Mouse (Mus musculus): Measurements from ENCODE around the gene Slc9b2. TPM values are rescaled to one million over a fixed set of nuclear protein-coding genes. Genes with fewer than 3 reads are reported as not detected.

Slc9b2 gene
- polyA plus RNA-seq, 1 experiment from 2014 or later: 2.8 TPM

GRCm38 (mm10) chr3:135377445-135377844, 69.9 kb downstream of the Slc9b2 start:
- H3K9me3 ChIP-seq (replicated peaks): no peaks in the 10 kb centered on the region
- no peak overlapping the region for H3K27ac ChIP-seq (replicated peaks)
- no peaks in the 10 kb centered on the region for H3K4me1 ChIP-seq
- WGBS: 82% methylated on average over 10 of the region's 10 CpGs
- H3K4me3 ChIP-seq: no peak overlapping the region
- H3K36me3 ChIP-seq: no peaks in the 10 kb centered on the region
- DNase-seq (ENCODE audit: low spot score): no peak
- H3K27me3 ChIP-seq (ENCODE audit: low read depth, poor library complexity, severe bottlenecking): no peaks in the 10 kb centered on the region

GRCm38 (mm10) chr3:135379868-135380267, 72.4 kb downstream of the Slc9b2 start:
- no peak for DNase-seq (ENCODE audit: low spot score)
- Histone ChIP-seq H3K4me1 (no peaks in the 10 kb centered on the region), H3K27me3 (ENCODE audit: low read depth, poor library complexity, severe bottlenecking) (no peaks in the 10 kb centered on the region), H3K36me3 (no peaks in the 10 kb centered on the region), H3K9me3 (replicated peaks) (no peaks in the 10 kb centered on the region), H3K27ac (replicated peaks) (no peak overlapping the region), H3K4me3 (no peak overlapping the region)
- WGBS: 95% methylated on average over 4 of the region's 4 CpGs

DNA sequence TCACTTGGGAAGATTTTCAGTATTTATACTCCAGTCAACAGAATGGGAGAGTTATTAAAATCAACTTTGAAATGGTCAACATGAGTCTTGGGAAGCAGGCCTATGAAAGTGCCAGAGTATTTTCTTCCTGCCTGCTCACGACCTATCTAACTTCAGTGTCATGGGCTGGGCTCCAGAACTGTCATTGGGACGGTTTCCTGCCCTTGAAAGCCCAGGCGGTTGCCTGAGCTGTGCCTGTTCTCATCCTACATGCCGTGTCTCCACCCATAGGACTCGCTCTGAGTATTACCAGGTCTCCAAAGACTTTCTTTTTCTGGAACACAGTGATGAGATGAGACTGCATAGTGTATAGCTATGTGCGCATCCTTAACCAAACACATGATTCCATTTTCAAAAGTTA, 85.7 kb downstream of the Slc9b2 start:
- Histone ChIP-seq H3K4me1 (peaks cover 3% of the 10 kb centered on the region; the same call in 1 of the 2 replicates), H3K9me3 (replicated peaks) (no peaks in the 10 kb centered on the region), H3K36me3 (no peaks in the 10 kb centered on the region), H3K4me3 (no peak overlapping the region), H3K27ac (replicated peaks) (no peak overlapping the region), H3K27me3 (ENCODE audit: low read depth, poor library complexity, severe bottlenecking) (no peaks in the 10 kb centered on the region)
- WGBS: 86% methylated on average over 6 of the region's 6 CpGs
- no peak for DNase-seq (ENCODE audit: low spot score)

Other genes with a start within 250 kb of the Slc9b2 start
- 34.8 and 37.7 TPM in 2 replicates for gene Cenpe, start 95.2 kb upstream of the Slc9b2 start, polyA plus RNA-seq (2016; fragmentation: Nextera tagmentation; extraction: Ambion mirVana)
- gene Bdh2, start 26.5 kb upstream of the Slc9b2 start, polyA plus RNA-seq (2016; fragmentation: Nextera tagmentation; extraction: Ambion mirVana): 6.1 and 8.1 TPM in 2 replicates
- gene Slc9b1, start 40.3 kb downstream of the Slc9b2 start, polyA plus RNA-seq (2016; fragmentation: Nextera tagmentation; extraction: Ambion mirVana): 0.14 and 0.19 TPM in 2 replicates
- 87.4 and 94.2 TPM in 2 replicates for gene Cisd2, start 116.2 kb downstream of the Slc9b2 start, polyA plus RNA-seq (2016; fragmentation: Nextera tagmentation; extraction: Ambion mirVana)
- gene Ube2d3, start 130.4 kb downstream of the Slc9b2 start, polyA plus RNA-seq (2016; fragmentation: Nextera tagmentation; extraction: Ambion mirVana): 548 and 568 TPM in 2 replicates
- 3.9 and 4.2 TPM in 2 replicates for gene Manba, start 177.9 kb downstream of the Slc9b2 start, polyA plus RNA-seq (2016; fragmentation: Nextera tagmentation; extraction: Ambion mirVana)

Measured in midbrain, embryonic 10.5 days (tissue).